Mouse (Mus musculus): ENCODE results near the gene Shisa5. TPM values are rescaled to one million over a fixed set of nuclear protein-coding genes. Genes with fewer than 3 reads are reported as not detected.

Gene Shisa5
- total and polyA plus RNA-seq, 3 experiments, result 153 to 170 (median 166) TPM

- Histone ChIP-seq H3K4me2 (ENCODE audit: insufficient read depth, low read depth, poor library complexity, severe bottlenecking) (no peak overlapping the region), H3K9me3 (replicated peaks; ENCODE audit: low read length) (no peaks in the 10 kb centered on the region), H3K79me2 (replicated peaks; ENCODE audit: control insufficient read depth, extremely low read depth, insufficient read depth, poor library complexity, severe bottlenecking) (no peaks in the 10 kb centered on the region), H3K4me3 (replicated peaks in 1 of 3; ENCODE audit: low read depth in 2 of 3, low read length in 2 of 3, poor library complexity in 1 of 3) (no peak overlapping the region), H3K27ac (ENCODE audit: insufficient read depth, low read depth) (no peak overlapping the region), H3K9ac (ENCODE audit: insufficient read depth, low read depth) (no peak overlapping the region), H3K4me1 (ENCODE audit: control insufficient read depth in 1 of 2, insufficient read depth in 2 of 2) (no peaks in the 10 kb centered on the region), H3K36me3 (replicated peaks in 1 of 2; ENCODE audit: control insufficient read depth in 1 of 2, insufficient read depth in 1 of 2, low read length in 1 of 2) (no peaks in the 10 kb centered on the region), H3K27me3 (replicated peaks) (peaks cover 95% of the 10 kb centered on the region)
- in situ Hi-C loops (cut with MboI; ENCODE audit: low pct_ligation_motif_present, low pct_unique_long_range_greater_than_20kb, low sequenced_read_pairs) (no loop called here), dilution Hi-C loops (cut with MboI; ENCODE audit: extremely low pct_ligation_motif_present, extremely low pct_unique_long_range_greater_than_20kb, low sequenced_read_pairs) (no loop called here)
- DNase-seq (ENCODE audit: extremely low read depth), result no peak
- TF ChIP-seq JUN (IDR thresholded peaks at IDR 0.05; ENCODE audit: insufficient read depth, low read depth, low read length) (no peak), E2F4 (IDR thresholded peaks at IDR 0.05; ENCODE audit: insufficient replicate concordance, low read depth, low read length) (no peak), UBTF (IDR thresholded peaks at IDR 0.05; ENCODE audit: low read depth, low read length) (no peak), POLR2AphosphoS2 (IDR thresholded peaks at IDR 0.05; ENCODE audit: low read depth, low read length) (no peak), USF1 (IDR thresholded peaks at IDR 0.05; ENCODE audit: low read depth, low read length) (no peak), CTCF (conservative IDR thresholded peaks at IDR 0.05 in 1 of 2, IDR thresholded peaks at IDR 0.05 in 1 of 2; ENCODE audit: low read depth in 2 of 2, low read length in 2 of 2) (no peak), IRF4 (IDR thresholded peaks at IDR 0.05; ENCODE audit: low read depth, low read length) (no peak), MEF2A (IDR thresholded peaks at IDR 0.05; ENCODE audit: borderline replicate concordance, low read depth, low read length) (no peak), GABPA (IDR thresholded peaks at IDR 0.05; ENCODE audit: insufficient replicate concordance, low read depth, low read length) (no peak), BHLHE40 (IDR thresholded peaks at IDR 0.05; ENCODE audit: low read depth, low read length) (no peak), ZNF384 (IDR thresholded peaks at IDR 0.05; ENCODE audit: low read depth, low read length) (no peak), ZMIZ1 (IDR thresholded peaks at IDR 0.05; ENCODE audit: low read depth, low read length) (no peak), ZKSCAN1 (IDR thresholded peaks at IDR 0.05; ENCODE audit: borderline replicate concordance, low read depth, low read length) (no peak)
Observed at GRCm38 (mm10) chr9:109104083-109104482, 65.7 kb downstream of the Shisa5 start.

GRCm38 (mm10) chr9:109105011-109105410 is 66.6 kb downstream of the Shisa5 start:
- DNase-seq (ENCODE audit: extremely low read depth), result no peak
- Histone ChIP-seq H3K9me3 (replicated peaks; ENCODE audit: low read length) (no peaks in the 10 kb centered on the region), H3K79me2 (replicated peaks; ENCODE audit: control insufficient read depth, extremely low read depth, insufficient read depth, poor library complexity, severe bottlenecking) (no peaks in the 10 kb centered on the region), H3K9ac (ENCODE audit: insufficient read depth, low read depth) (no peak overlapping the region), H3K27ac (ENCODE audit: insufficient read depth, low read depth) (no peak overlapping the region), H3K4me3 (replicated peaks in 1 of 3; ENCODE audit: low read depth in 2 of 3, low read length in 2 of 3, poor library complexity in 1 of 3) (no peak overlapping the region), H3K36me3 (replicated peaks in 1 of 2; ENCODE audit: control insufficient read depth in 1 of 2, insufficient read depth in 1 of 2, low read length in 1 of 2) (no peaks in the 10 kb centered on the region), H3K4me2 (ENCODE audit: insufficient read depth, low read depth, poor library complexity, severe bottlenecking) (no peak overlapping the region), H3K4me1 (ENCODE audit: control insufficient read depth in 1 of 2, insufficient read depth in 2 of 2) (no peaks in the 10 kb centered on the region), H3K27me3 (replicated peaks) (peaks cover 95% of the 10 kb centered on the region)
- TF ChIP-seq JUN (IDR thresholded peaks at IDR 0.05; ENCODE audit: insufficient read depth, low read depth, low read length) (no peak), POLR2AphosphoS2 (IDR thresholded peaks at IDR 0.05; ENCODE audit: low read depth, low read length) (no peak), MAZ (IDR thresholded peaks at IDR 0.05; ENCODE audit: low read depth, low read length) (no peak), ETS1 (conservative IDR thresholded peaks at IDR 0.05; ENCODE audit: low read depth, low read length) (no peak), KAT2A (IDR thresholded peaks at IDR 0.05; ENCODE audit: insufficient replicate concordance, low read length) (no peak), SMC3 (IDR thresholded peaks at IDR 0.05; ENCODE audit: low read depth, low read length) (no peak), PAX5 (IDR thresholded peaks at IDR 0.05; ENCODE audit: low read length) (no peak), TBP (conservative IDR thresholded peaks at IDR 0.05; ENCODE audit: low read depth, low read length) (no peak)
- dilution Hi-C loops (cut with MboI; ENCODE audit: extremely low pct_ligation_motif_present, extremely low pct_unique_long_range_greater_than_20kb, low sequenced_read_pairs) (no loop called here), in situ Hi-C loops (cut with MboI; ENCODE audit: low pct_ligation_motif_present, low pct_unique_long_range_greater_than_20kb, low sequenced_read_pairs) (no loop called here)
